Mouse (Mus musculus) cortical plate, adult 2 months (tissue): Measurements from ENCODE around the gene Fam171a2.

Experiments
- CTCF ChIP-seq: fragments of 200-500 bp; IDR thresholded peaks from 2 replicates; pipeline ENCODE4 v1.5.1; 2011; ENCODE audit warnings: mild to moderate bottlenecking, control low read depth, low read length; ENCODE audit not compliant: insufficient read depth; ENCODE audit errors: extremely low read depth
- POLR2A ChIP-seq: fragments of 200-500 bp; IDR thresholded peaks from 2 replicates; pipeline ENCODE4 v1.6.1; 2011; ENCODE audit warnings: mild to moderate bottlenecking, low read length, control low read depth; ENCODE audit not compliant: insufficient read depth; ENCODE audit errors: extremely low read depth

- TF ChIP-seq CTCF, result no peak
- TF ChIP-seq POLR2A, result no peak
These were observed 38.3 kb downstream of the Fam171a2 start for GRCm38 (mm10) chr11:102408888-102409794.
